Mouse (Mus musculus) heart, adult 2 months (tissue): ENCODE data around the gene Snx10.

Experiments used
- CTCF ChIP-seq: fragments of 200-600 bp; IDR thresholded peaks from 2 replicates; pipeline ENCODE4 v1.8.1; 2022; ENCODE audit warnings: antibody characterized with exemption, mild to moderate bottlenecking, moderate library complexity
- EP300 ChIP-seq: fragments of 200-500 bp; IDR thresholded peaks from 2 replicates; pipeline ENCODE4 v1.6.1; 2011; ENCODE audit warnings: low read depth, low read length, control low read depth; ENCODE audit not compliant: insufficient read depth
- POLR2A ChIP-seq: fragments of 200-500 bp; IDR thresholded peaks from 2 replicates; pipeline ENCODE4 v1.6.1; 2011; ENCODE audit warnings: mild to moderate bottlenecking, low read depth, low read length, control low read depth; ENCODE audit not compliant: insufficient read depth

DNA sequence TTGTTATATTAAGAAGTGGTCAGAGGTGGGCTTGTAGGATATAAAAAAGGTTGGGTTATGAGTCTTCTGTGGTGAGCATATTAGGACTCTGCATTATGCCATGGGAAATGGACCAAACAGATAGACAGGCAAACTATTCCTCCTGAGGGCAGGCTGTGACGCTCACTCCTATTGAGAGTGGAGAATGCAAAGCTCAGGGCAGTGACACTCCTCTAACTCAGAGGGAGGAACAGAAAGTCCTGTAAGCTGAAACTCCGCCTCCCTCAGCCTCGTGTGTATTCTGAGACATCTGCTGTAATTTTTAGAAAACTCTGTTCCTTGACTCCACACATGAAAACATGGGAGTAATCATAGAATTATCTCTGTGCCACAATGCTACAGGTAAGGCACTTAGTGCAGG lies 106.0 kb downstream of the Snx10 start:
- TF ChIP-seq CTCF (no peak), EP300 (no peak), POLR2A (no peak)
